Mouse (Mus musculus) bone marrow macrophage, adult 2 months (primary cell): ENCODE results near the gene Tbc1d14. TPM values are rescaled to one million over a fixed set of nuclear protein-coding genes. Genes with fewer than 3 reads are reported as not detected.
A peak's percentile ranks its signal among the peaks of the same experiment; 100 is the strongest.

Experiments
- H3K27ac ChIP-seq: 2 replicates; pipeline ENCODE4 v1.5.1; 2012; ENCODE audit warnings: low read depth, low read length; ENCODE audit not compliant: insufficient read depth
- H3K4me1 ChIP-seq: 2 replicates; pipeline ENCODE4 v1.6.1; 2012; ENCODE audit warnings: low read length; ENCODE audit not compliant: control insufficient read depth, insufficient read depth
- H3K4me3 ChIP-seq: 2 replicates; pipeline ENCODE4 v1.5.1; 2012; ENCODE audit warnings: mild to moderate bottlenecking, low read length, moderate library complexity; ENCODE audit not compliant: insufficient read depth
- CTCF ChIP-seq: IDR thresholded peaks from 2 replicates; pipeline ENCODE4 v1.5.1; 2012; ENCODE audit warnings: low read depth, mild to moderate bottlenecking, low read length, moderate library complexity
- POLR2A ChIP-seq: IDR thresholded peaks from 2 replicates; pipeline ENCODE4 v1.6.1; 2012; ENCODE audit warnings: mild to moderate bottlenecking, low read depth, low read length, borderline replicate concordance
- polyA plus RNA-seq: library from polyadenylated mRNA; stranded (reverse); fragments of >200 nt; gene quantifications from 2 replicates; pipeline ENCODE4 v1.2.4, GENCODE M21; 2012; ENCODE audit not compliant: missing spikeins, insufficient read depth, insufficient read length

Tbc1d14 gene
- polyA plus RNA-seq, 1 experiment: 57.8 TPM

DNA sequence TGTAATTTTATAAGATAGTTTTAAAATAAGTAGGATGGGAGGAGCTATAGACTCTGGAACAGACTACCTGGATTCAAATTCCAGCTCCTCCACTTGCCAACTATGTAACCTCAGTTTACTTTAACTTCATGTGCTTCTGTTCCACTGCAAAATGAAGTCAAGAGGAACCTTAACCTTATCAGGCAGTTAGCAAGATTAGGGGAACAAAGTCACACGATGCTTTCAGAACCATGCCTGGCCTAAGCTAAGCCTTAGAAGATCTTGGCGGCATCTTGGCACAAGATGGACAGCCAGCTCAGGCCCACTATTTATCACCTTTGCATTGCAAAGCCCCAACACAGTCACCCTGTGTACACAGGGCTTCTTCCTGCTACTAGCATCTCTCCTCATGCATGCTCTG, 14.1 kb downstream of the Tbc1d14 start:
- no peak overlapping the region for H3K4me3 ChIP-seq
- peaks cover 62% of the 10 kb centered on the region for H3K4me1 ChIP-seq
- H3K27ac ChIP-seq: no peak overlapping the region
- no peak for TF ChIP-seq POLR2A
- no peak for TF ChIP-seq CTCF

DNA sequence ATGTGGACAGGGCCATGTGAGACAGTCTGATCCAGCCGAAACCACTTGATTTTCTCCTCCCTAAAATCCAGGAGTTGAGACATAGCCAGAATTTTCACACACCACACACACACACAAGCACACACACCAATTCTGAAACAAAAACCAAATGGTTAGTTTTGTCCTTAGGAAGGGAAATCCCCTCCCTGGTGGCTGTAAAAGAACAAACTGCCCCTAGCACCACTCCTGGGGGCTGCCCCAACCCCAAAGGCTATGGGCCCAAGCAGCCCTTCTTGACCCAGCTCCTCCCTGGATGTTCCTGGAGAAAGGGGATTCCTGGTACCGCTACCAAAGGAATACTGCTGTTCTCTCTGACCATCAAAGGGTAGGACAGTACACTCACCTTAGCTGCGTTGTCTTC, 16.6 kb downstream of the Tbc1d14 start:
- Histone ChIP-seq H3K27ac (peak overlapping the region; percentile 97), H3K4me3 (no peak overlapping the region), H3K4me1 (peaks cover 76% of the 10 kb centered on the region)
- no peak for TF ChIP-seq CTCF
- TF ChIP-seq POLR2A: no peak

DNA sequence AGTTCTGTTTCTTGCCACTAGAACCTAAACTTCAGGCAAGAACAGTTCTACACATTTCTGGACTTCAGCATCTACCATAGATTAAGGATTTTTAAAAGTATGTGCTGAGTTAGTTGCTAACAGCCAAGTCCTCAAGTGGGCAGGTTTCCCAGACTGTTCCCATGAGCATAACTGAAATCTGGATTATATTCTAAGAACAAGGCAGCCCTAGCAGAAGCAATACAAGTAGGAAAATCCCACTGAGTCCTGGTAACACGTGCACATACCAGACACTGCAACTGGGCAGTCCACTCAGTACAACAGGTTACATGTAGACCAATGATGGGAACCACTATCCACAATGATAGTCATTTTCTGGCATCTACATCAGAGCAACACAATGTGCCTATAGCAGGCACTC, 17.3 kb downstream of the Tbc1d14 start:
- peak overlapping the region; percentile 97 for H3K27ac ChIP-seq
- peaks cover 73% of the 10 kb centered on the region for H3K4me1 ChIP-seq
- no peak overlapping the region for H3K4me3 ChIP-seq
- TF ChIP-seq POLR2A (no peak), CTCF (no peak)

DNA sequence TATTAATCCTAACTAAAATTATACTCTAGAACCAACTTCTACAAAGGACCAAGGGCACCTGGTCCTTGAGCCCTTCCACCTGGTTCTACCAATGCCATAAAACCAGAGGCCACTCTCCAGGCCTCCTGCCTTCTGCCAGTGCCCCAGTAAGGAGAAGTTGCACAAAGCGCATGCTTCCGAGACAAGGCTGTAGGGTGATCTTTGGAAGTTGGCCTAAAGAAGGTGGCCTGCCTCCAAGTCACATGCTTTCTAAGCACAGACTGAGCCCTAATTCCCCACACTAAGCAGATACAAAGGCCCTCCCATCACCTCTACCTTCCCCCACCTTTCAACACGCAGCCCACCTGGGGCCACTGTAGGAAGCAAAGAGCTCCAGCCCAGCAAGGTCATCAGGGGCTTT, 17.8 kb downstream of the Tbc1d14 start:
- Histone ChIP-seq H3K4me3 (no peak overlapping the region), H3K27ac (peak overlapping the region; percentile 97), H3K4me1 (peaks cover 71% of the 10 kb centered on the region)
- TF ChIP-seq CTCF (no peak), POLR2A (no peak)

DNA sequence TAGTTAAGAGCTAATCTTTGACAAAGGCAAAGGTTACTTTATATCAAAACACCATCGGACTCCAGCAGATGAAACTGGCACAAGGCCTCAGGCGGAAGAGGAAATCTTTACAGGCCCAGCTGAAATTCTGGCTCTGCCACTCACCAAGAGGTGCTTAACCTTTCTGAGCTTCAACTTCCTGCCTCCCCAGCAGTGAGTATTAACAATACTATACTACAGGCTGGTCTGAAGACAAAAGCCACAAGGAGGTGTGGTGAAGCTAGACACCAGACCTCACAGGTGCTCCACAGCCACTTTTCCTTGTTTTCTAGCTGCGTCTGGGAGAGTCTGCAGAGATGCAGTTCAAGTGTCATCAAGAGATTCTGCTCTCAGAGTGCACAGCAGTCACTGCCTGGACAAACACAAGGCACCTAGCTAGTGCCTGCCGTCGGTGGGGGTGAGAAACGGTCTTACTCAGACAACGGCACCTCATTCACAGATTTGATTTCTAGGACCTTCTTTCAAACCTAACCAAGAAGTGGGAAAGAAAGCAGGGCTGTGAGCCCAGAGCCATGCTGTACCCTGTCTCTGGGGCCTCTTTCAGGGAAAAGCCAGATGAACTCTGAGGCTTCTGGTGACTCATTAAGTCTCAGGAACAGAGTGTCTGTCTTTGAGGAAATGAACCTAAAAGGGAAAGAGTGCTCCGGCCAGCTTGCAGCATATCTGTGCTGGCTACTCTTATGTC, 18.8 kb downstream of the Tbc1d14 start:
- TF ChIP-seq CTCF (no peak), POLR2A (no peak)
- Histone ChIP-seq H3K27ac (peak overlapping the region; percentile 97), H3K4me3 (peak overlapping the region; percentile 9), H3K4me1 (peaks cover 67% of the 10 kb centered on the region)

DNA sequence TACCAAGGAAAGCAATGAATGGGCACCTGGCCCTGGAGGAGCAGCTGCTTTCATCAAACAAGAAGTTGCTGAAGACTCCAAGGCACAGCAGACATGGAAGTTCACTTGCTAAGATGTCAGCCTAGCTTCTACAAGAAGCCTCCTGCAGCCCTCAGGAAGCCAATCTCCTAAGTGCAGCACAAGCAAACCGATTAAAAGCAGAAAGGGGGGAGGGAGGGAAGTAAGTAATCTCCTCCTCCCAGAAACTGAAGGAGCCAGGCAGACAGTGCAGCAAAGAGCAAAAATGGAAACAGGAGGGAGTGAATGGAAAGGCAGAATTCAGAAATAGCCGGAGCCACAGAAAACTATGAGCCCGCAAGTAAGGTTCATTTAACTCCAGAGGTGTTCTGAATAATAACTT, 19.7 kb downstream of the Tbc1d14 start:
- Histone ChIP-seq H3K4me1 (peaks cover 64% of the 10 kb centered on the region), H3K27ac (peak overlapping the region; percentile 97), H3K4me3 (no peak overlapping the region)
- TF ChIP-seq CTCF (no peak), POLR2A (no peak)

DNA sequence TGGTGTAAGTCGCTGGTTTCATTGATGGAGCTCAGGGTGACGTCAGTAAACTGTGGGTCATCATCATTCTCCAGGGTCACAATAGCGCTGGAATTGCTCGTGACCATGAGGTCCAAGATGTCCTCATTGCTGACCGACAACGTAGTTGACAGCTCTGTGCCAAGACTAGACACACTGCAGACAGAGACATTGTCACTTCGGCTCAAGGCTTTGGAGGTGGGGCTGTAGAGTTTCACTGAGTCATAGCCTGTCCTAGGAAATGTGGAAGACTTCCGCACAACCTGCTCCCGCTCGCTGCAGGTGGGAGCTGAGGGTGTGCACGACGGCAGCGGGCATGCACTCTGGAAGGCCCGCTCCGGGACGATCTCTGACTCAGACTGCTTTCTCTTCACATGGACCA, 21.7 kb downstream of the Tbc1d14 start:
- no peak overlapping the region for H3K4me3 ChIP-seq

DNA sequence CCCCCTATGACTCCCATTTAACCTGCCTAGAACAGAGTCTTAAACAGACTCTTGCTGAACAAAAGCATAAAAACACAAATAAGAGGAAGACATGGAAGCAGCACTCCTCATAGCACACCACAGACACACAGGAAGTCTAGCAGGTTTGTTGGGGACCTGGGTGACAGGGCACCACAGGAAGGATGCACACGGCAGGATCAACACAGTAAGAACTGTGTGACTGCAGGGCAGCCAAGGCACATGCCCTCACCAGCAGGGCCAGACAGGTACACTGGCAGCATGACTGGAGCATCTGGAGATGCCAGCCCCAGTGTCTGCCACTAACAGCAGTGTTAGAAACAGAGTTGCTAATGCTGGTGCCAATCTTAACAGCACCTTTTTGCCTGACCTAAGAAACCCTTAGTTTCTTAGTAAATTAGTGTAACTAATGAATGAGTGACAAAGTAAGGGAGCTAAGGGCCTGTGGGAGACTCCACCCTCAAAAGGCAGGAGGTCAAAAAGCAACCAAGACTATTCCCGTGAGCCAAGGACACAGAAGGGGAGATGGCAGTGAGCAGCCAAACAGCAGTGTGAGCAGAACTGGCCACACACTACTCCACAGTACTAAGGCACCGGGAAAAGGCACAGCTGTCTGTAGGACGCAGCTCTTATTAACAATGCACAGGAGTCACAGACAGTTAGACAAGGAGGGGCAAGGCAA, 22.4 kb downstream of the Tbc1d14 start:
- TF ChIP-seq CTCF (no peak), POLR2A (no peak)
- no peak overlapping the region for H3K27ac ChIP-seq
- H3K4me1 ChIP-seq: peaks cover 60% of the 10 kb centered on the region

More for the DNA sequence above, 21.7 kb downstream of the Tbc1d14 start:
- Histone ChIP-seq H3K4me1 (peaks cover 61% of the 10 kb centered on the region), H3K27ac (no peak overlapping the region)
- no peak for TF ChIP-seq POLR2A
- no peak for TF ChIP-seq CTCF

DNA sequence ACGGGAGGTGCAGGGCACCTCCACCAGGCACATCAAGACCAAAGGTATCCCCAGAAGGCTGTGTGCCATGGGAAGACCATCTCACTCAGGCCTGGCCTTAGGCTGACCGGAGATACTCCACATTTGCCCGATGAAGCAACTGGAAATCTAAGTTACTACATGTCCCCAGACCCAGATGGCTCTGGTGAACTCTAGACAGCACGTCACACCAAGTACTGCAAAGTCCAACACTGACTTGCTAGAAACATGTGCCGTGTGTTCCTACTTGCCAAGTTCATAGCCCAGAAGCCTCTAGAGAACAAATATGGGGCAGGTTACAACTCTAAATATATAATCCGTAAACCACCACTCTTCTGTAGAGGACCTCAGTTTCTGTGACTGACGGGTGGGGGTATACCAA, 23.0 kb downstream of the Tbc1d14 start:
- TF ChIP-seq POLR2A: no peak
- TF ChIP-seq CTCF: no peak
- H3K4me1 ChIP-seq: peaks cover 61% of the 10 kb centered on the region
- H3K4me3 ChIP-seq: no peak overlapping the region
- H3K27ac ChIP-seq: no peak overlapping the region

More for the DNA sequence above, 22.4 kb downstream of the Tbc1d14 start:
- H3K4me3 ChIP-seq: no peak overlapping the region

DNA sequence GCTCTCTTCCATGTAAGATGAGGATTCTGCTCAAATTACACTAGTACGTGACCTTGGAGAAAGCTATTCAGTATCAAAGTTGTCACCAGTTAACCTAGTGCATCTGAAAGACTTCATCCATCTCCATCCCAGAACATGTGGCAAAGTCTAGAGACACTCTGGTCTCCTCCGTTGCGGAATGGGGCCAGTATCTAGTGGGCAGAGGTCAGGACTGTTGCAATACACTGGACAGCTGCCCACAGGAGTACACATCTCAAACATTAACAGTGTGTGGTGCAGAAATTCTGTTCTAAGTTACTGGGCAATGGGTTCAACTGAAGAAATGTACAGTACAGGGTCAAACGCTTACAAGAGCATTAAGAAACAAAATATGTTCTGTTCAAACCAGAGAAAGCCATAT, 25.0 kb downstream of the Tbc1d14 start:
- peaks cover 63% of the 10 kb centered on the region for H3K4me1 ChIP-seq
- no peak overlapping the region for H3K27ac ChIP-seq
- TF ChIP-seq CTCF (no peak), POLR2A (no peak)
- no peak overlapping the region for H3K4me3 ChIP-seq
